Mouse (Mus musculus) ES-E14 (cell line): ENCODE measurements at regions not wholly inside any gene's neighbourhood (a gene's known extent, or its start where the extent isn't known, plus 50 kb on each side); places are given as distances from the start of the nearest gene placed in this dataset.

Source experiments
- CHD2 ChIP-seq: IDR thresholded peaks from 2 replicates; pipeline ENCODE4 v1.6.1; 2014; ENCODE audit warnings: mild to moderate bottlenecking, low read depth, low read length, inconsistent platforms
- HCFC1 ChIP-seq: IDR thresholded peaks from 2 replicates; pipeline ENCODE4 v1.6.1; 2012; ENCODE audit warnings: low read length, inconsistent platforms, borderline replicate concordance; ENCODE audit not compliant: insufficient read depth
- ZC3H11A ChIP-seq: IDR thresholded peaks from 2 replicates; pipeline ENCODE4 v1.6.1; 2012; ENCODE audit warnings: low read depth, mild to moderate bottlenecking, inconsistent platforms, low read length, borderline replicate concordance
- ZNF384 ChIP-seq: IDR thresholded peaks from 2 replicates; pipeline ENCODE4 v1.6.1; 2012; ENCODE audit warnings: low read depth, low read length, inconsistent platforms

DNA sequence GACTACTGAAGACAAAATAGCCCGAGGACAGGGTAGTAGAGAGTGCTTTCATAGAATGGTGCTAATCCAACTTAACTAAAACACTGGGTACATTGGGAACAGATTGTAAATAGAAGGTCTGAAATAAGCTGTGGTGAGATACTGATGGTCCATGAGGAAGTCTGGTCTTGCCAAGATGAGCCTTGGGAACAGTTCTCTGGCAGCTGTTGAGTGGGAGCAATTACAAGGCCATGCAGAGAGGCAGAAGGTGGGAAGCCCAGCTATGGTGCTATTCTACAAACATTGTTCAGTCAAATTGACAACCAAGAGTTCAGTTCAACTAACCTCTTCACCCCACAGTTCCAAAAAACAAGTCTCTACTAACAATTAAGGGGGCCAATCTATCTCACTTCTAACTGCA lies 92.5 kb upstream of the Tenm4 start:
- no peak for TF ChIP-seq ZNF384
- TF ChIP-seq ZC3H11A, result no peak
- TF ChIP-seq HCFC1, result no peak
- TF ChIP-seq CHD2, result no peak
